Mouse (Mus musculus) G1E (cell line): ENCODE data around the gene H2-Oa. TPM values are rescaled to one million over a fixed set of nuclear protein-coding genes. Genes with fewer than 3 reads are reported as not detected.

Experiments used
- ATAC-seq: 2 replicates; pipeline ENCODE4 v1.8.0; 2016; ENCODE audit warnings: mild to moderate bottlenecking; ENCODE audit not compliant: insufficient number of reproducible peaks, poor library complexity, low FRiP score, severe bottlenecking; ENCODE audit errors: extremely low read depth
- DNase-seq: peaks from one replicate; pipeline ENCODE4 v3.0.0; 2012; ENCODE audit warnings: low spot score
- H3K27me3 ChIP-seq: 2 replicates; pipeline ENCODE4 v1.6.1; 2012; ENCODE audit warnings: mild to moderate bottlenecking, low read length, inconsistent platforms; ENCODE audit not compliant: insufficient read depth
- H3K36me3 ChIP-seq: replicated peaks from 2 replicates; pipeline ENCODE3; 2012; ENCODE audit warnings: mild to moderate bottlenecking, inconsistent platforms
- H3K4me1 ChIP-seq: 2 replicates; pipeline ENCODE4 v1.6.1; 2012; ENCODE audit warnings: low read depth, low read length, inconsistent platforms, mixed read lengths; ENCODE audit not compliant: insufficient read depth
- H3K4me3 ChIP-seq: 2 replicates; pipeline ENCODE4 v1.5.1; 2012; ENCODE audit warnings: low read depth, mild to moderate bottlenecking, inconsistent platforms, low read length, moderate library complexity, mixed read lengths
- H3K9me3 ChIP-seq: replicated peaks from 2 replicates; pipeline ENCODE4 v1.6.1; 2012; ENCODE audit warnings: inconsistent platforms
- CTCF ChIP-seq: IDR thresholded peaks from 2 replicates; pipeline ENCODE4 v1.5.1; 2012; ENCODE audit warnings: low read depth, low read length, inconsistent platforms, mixed read lengths
- GATA1 ChIP-seq: IDR thresholded peaks from 2 replicates; pipeline ENCODE4 v1.6.1; 2012; ENCODE audit warnings: borderline replicate concordance, low read length, inconsistent platforms, mixed read lengths
- GATA2 ChIP-seq: IDR thresholded peaks from 2 replicates; pipeline ENCODE4 v1.6.1; 2012; ENCODE audit warnings: low read depth, low read length, inconsistent platforms, borderline replicate concordance
- POLR2AphosphoS5 ChIP-seq: IDR thresholded peaks from 2 replicates; pipeline ENCODE4 v1.6.1; 2012; ENCODE audit warnings: low read depth, low read length, inconsistent platforms; ENCODE audit not compliant: insufficient replicate concordance
- TAL1 ChIP-seq: conservative IDR thresholded peaks from 2 replicates; pipeline ENCODE4 v1.6.1; 2012; ENCODE audit warnings: low read depth, low read length, inconsistent platforms, mixed read lengths
- polyA plus RNA-seq: library from polyadenylated mRNA; stranded (reverse); fragments of >175 nt; gene quantifications from 2 replicates; pipeline ENCODE4 v1.2.3, GENCODE M21; 2012
- total RNA-seq, 2 experiments: library from RNA; stranded (forward) in 1 of 2; stranded (reverse) in 1 of 2; fragments of 200-1000 nt in 1 of 2; fragments of >200 nt in 1 of 2; fragmentation: Nextera tagmentation in 1 of 2; gene quantifications; 2 replicates each; pipeline ENCODE4 v1.2.3; 2014 to 2017

The H2-Oa gene
- total and polyA plus RNA-seq, 3 experiments = 0.11 TPM; not detected in 2

DNA sequence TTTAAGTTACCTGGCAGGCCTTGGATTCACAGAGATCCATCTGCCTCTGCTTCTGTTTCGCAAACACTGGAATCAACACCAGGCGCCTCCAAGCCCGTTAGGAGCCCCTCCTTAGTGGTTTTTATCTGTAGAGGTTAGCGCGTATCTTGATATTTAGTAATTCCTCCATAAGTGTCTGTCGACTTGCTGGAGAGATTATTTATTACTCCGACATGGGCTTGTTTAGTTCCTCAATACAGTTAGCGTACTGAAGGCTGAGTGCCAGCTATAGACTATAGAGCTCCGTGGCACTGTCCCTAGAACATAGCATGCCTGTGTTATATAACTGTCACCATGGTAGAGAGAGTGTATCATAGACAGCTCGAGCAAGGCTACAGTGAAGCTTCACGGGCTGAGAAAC lies 4.0 kb upstream of the H2-Oa start:
- ATAC-seq (no peak), DNase-seq (no peak)
- Histone ChIP-seq H3K36me3 (no peaks in the 10 kb centered on the region), H3K9me3 (no peaks in the 10 kb centered on the region), H3K27me3 (peaks cover 42% of the 10 kb centered on the region), H3K4me3 (no peak overlapping the region), H3K4me1 (peaks cover 6% of the 10 kb centered on the region)
- TF ChIP-seq CTCF = no peak
- no peak for TF ChIP-seq TAL1
- no peak for TF ChIP-seq GATA2
- no peak for TF ChIP-seq POLR2AphosphoS5
- TF ChIP-seq GATA1 = no peak

DNA sequence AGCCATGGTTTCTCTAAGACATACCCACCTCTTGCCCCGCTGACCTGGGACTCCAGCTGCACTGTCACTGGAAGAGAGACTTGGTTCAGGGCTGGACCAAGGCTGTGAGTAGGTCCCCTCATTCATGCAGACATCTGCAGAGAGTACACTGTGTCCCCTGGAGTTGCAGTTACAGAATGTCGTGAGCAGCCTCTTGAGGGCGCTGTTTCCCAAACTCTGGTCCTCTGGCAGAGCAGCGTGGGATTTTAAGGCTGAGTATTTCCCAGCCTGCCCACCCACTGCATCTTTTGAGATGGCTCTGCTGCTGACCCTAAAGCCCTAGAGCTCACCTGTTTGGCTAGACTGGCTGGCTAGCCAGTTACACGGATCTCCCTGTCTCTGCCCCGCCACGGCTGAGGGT lies 1.2 kb upstream of the H2-Oa start:
- ATAC-seq (no peak), DNase-seq (no peak)
- Histone ChIP-seq H3K27me3 (peaks cover 40% of the 10 kb centered on the region), H3K36me3 (no peaks in the 10 kb centered on the region), H3K4me1 (peaks cover 12% of the 10 kb centered on the region), H3K4me3 (no peak overlapping the region), H3K9me3 (no peaks in the 10 kb centered on the region)
- TF ChIP-seq TAL1 (no peak), GATA1 (no peak), CTCF (no peak)

DNA sequence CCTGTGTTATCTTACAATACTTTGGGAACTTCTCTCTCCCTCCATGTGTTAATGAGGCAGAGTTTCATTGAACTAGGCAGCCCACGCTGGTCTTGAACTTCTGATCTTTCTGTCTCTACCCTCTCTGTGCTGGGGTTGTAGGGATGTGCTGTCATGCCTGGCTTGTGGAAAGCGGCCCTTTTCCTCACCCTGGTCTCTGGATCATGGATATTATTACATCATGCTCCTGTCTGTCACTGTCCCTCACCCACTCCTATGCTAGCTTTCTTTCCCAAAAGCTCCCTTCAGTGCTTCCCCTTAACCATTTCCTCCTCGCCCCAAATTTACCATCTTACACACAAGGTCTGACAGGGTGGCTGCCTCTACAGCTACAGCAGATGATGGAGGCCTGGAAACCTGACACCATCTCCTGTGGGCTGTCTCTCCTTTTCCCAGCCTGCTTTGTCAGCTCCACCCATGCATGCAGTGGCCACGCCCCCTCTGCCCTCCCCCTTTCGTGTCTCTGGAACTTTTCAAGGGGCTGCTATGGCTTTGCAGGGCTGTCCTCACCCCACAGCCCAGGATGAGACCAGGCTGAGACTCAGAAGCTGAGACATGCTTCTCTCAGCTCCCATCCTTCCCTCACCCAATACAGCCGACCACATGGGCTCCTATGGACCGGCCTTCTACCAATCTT lies 1.2 kb downstream of the H2-Oa start:
- Histone ChIP-seq H3K27me3 (peaks cover 47% of the 10 kb centered on the region), H3K4me3 (no peak overlapping the region), H3K9me3 (no peaks in the 10 kb centered on the region), H3K4me1 (peaks cover 8% of the 10 kb centered on the region), H3K36me3 (no peaks in the 10 kb centered on the region)
- TF ChIP-seq GATA2 (no peak), POLR2AphosphoS5 (no peak), TAL1 (no peak), GATA1 (no peak), CTCF (no peak)
- ATAC-seq = no peak
- no peak for DNase-seq

DNA sequence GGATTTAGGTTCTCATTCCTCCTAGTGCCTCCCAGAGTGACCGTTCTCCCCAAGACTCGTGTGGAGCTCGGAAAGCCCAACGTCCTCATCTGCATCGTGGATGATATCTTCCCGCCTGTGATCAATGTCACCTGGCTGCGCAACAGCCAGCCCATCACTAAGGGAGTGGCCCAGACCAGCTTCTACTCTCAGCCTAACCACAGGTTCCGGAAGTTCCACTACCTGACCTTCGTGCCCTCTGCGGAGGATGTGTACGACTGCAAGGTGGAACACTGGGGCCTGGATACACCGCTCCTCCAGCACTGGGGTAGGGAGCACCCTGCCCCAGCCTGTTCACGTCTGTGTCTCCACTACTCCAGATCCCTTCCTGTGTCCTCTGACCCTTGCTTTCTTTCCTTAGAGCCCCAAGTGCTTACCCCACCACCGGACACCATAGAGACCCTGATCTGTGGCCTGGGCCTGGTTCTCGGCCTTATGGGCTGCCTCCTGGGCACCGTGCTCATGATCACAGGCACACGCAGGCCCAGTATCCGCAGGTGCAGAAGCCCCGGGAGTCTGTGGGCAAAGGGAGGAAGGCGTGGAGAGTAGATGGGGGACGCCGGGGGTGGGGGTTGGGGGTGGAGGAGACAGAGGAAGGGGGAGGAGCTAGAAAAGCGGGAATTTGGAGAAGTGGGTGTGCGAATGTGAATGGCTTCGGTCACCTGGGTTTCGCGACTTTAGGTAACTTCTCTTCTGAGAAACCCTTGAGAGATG lies 2.3 kb downstream of the H2-Oa start:
- no peak for DNase-seq
- H3K9me3 ChIP-seq = no peaks in the 10 kb centered on the region
- no peaks in the 10 kb centered on the region for H3K36me3 ChIP-seq
- no peak overlapping the region for H3K4me3 ChIP-seq
- TF ChIP-seq CTCF = no peak
- no peak for TF ChIP-seq GATA1
- no peak for TF ChIP-seq GATA2
- no peak for TF ChIP-seq TAL1
- TF ChIP-seq POLR2AphosphoS5 = no peak
- ATAC-seq = no peak
- peaks cover 47% of the 10 kb centered on the region for H3K27me3 ChIP-seq
- H3K4me1 ChIP-seq = peaks cover 14% of the 10 kb centered on the region

DNA sequence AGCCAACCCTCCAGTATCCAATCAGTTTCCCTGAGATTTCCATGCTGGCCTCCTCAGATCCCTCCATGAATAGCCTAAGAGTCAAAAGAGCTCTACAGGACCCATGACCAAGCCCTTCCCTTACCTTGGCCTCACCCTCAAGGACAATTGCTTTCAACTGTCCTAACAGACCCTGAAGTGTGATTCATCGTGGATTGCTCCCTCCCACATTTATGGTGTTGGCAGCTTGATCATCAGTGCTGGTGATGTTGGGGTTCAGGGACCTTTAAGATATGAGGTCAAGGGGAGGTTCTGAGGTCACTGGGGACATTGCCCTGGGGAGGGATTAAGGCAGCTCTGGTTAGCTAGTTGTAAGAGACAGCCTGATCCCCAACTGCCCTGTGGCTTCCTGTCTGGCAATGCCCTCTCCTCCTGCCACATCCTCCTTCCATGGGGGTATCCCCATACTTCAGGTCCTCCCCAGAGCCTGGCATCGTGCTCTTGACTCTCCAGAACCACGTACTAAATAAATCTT lies 4.4 kb downstream of the H2-Oa start:
- peaks cover 48% of the 10 kb centered on the region for H3K27me3 ChIP-seq
- H3K4me1 ChIP-seq = peaks cover 20% of the 10 kb centered on the region
- no peak for DNase-seq
- H3K4me3 ChIP-seq = no peak overlapping the region
- H3K36me3 ChIP-seq = no peaks in the 10 kb centered on the region
- ATAC-seq = no peak
- TF ChIP-seq TAL1 (no peak), POLR2AphosphoS5 (no peak), GATA2 (no peak), GATA1 (no peak), CTCF (no peak)
- no peaks in the 10 kb centered on the region for H3K9me3 ChIP-seq

DNA sequence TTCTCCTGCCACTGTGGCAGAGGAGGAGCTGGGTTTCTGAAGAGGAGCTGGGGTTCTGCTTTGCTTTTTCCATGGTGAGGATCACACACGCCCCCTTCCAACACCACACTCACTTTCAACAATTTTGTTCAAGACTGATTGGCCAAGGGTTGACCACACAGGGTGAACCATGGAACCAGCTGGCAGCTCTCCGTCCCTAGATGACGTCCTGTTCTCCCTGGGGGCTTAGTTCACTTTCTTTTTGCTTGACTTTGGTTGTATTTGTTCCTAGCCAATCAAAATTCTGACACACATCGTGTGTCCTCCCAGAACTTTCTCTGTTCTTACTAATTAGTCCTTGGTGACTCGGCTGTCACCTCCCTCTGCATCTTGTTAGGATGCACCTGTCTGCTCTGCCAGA lies 5.1 kb downstream of the H2-Oa start:
- Histone ChIP-seq H3K27me3 (peaks cover 43% of the 10 kb centered on the region), H3K36me3 (no peaks in the 10 kb centered on the region), H3K4me1 (peaks cover 25% of the 10 kb centered on the region), H3K4me3 (no peak overlapping the region), H3K9me3 (no peaks in the 10 kb centered on the region)
- DNase-seq (no peak), ATAC-seq (no peak)
- TF ChIP-seq GATA2 (no peak), POLR2AphosphoS5 (no peak), CTCF (no peak), GATA1 (no peak), TAL1 (no peak)
